Mouse (Mus musculus) retina, adult 2 months (tissue): Measurements from ENCODE around the gene Slc26a9.

ENCODE experiments used
- DNase-seq: peaks from one replicate; pipeline ENCODE4 v3.0.0-alpha.2; 2012; ENCODE audit warnings: low read depth, low spot score

The Slc26a9 gene

DNA sequence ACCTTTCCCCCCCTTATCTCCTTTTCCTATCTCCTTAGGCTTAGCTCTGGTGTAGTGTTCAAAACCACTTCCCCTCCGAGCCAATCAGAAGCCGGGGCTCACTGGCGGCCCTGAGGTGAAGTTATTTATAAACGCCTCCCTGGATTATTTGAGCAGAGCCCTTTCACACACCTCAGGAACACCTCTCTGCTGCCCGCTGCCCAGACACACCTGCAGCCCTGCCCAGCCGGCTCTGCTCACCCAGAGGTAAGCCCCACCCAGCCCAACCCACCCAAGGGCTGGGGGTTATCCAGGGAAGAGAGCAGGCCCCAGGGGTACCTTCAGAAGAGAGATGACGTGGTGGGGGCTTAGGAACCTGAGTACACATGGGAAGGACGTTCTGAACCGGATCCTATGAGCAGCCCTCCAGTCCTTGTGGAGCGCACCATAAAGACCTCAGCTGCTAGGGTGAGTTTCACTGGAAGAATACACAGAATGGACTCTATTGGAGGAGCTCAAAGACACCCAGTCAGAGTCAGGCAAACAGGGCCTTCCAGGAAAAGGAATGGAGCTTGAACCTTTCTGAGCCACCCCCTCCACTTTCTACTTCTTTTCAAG, at the start of gene Slc26a9:
Gene Slc26a9 (plus strand): TSS at position 155 of the 597 bp plus-strand sequence.
- DNase-seq, result no peak

DNA sequence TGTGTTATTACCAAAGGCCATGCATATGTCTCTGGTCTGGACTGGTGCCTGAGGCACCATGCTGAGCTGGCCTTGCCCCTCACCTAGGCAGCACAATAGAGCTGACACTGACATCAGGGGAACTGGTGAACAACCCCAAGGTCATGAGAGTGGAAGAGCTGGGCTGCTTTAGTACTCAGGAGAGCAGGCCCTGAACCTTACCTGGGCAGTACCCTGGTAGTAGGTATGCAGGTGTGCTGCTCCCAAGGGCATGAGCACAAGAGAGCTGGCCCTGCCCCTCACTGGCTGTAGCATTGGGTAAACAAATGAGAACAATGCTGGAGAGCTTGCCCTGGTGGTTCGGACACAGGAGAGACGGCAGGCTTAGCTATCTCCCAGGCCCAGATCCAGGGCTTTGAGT, 48.5 kb upstream of the Slc26a9 start:
- no peak for DNase-seq

DNA sequence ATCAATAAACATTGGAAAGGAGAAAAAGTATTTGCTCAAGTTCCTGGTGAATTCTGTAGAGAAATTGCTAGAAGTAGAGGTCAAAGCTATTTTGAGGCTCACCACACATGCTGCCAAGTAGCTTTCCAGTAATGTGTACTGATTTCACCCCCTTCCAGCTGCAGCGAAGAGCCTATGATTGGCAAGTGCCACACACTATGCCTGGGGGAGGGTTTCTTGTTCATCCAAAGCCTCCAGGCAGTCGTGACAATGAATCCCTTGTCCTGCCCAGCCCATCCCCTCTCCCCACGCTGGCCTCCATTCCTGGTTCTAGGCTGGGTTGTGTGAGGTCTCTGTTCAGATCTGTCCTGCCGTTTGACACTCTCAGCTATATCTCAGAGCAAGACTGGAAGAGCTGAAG, 47.5 kb upstream of the Slc26a9 start:
- no peak for DNase-seq

- no peak for DNase-seq
Measured at GRCm38 (mm10) chr1:131698770-131699169, 45.1 kb upstream of the Slc26a9 start.

GRCm38 (mm10) chr1:131699642-131700041, 44.2 kb upstream of the Slc26a9 start:
- no peak for DNase-seq

GRCm38 (mm10) chr1:131700447-131700846, 43.4 kb upstream of the Slc26a9 start:
- DNase-seq, result no peak

GRCm38 (mm10) chr1:131701391-131701790, 42.4 kb upstream of the Slc26a9 start:
- DNase-seq, result no peak

GRCm38 (mm10) chr1:131702094-131702766, 41.6 kb upstream of the Slc26a9 start:
- no peak for DNase-seq

- no peak for DNase-seq
Measured at GRCm38 (mm10) chr1:131703482-131703881, 40.3 kb upstream of the Slc26a9 start.

DNA sequence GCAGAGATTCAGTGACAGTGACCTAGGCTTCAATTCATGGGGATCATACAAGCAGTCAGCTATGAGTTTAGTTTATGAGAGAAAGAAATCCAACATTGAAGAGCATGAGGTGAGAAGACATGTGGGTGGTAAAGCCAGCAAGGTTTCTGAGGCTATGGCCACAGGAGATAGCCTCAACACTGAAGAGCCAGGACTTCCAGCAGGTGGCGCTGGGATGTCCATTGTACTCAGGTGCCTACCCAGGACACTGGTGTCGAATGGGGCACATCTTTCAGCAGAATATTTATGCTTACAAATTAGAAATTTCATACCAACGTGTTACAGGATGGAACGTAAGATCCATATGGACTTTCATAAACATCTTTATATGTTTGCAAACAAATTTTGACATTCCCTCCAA, 35.5 kb upstream of the Slc26a9 start:
- peak; percentile 36 for DNase-seq

- no peak for DNase-seq
Measured at GRCm38 (mm10) chr1:131711518-131711917, 32.3 kb upstream of the Slc26a9 start.

- peak; percentile 50 for DNase-seq
Measured at GRCm38 (mm10) chr1:131712386-131712785, 31.4 kb upstream of the Slc26a9 start.

GRCm38 (mm10) chr1:131714388-131715337, 29.2 kb upstream of the Slc26a9 start:
- no peak for DNase-seq

DNA sequence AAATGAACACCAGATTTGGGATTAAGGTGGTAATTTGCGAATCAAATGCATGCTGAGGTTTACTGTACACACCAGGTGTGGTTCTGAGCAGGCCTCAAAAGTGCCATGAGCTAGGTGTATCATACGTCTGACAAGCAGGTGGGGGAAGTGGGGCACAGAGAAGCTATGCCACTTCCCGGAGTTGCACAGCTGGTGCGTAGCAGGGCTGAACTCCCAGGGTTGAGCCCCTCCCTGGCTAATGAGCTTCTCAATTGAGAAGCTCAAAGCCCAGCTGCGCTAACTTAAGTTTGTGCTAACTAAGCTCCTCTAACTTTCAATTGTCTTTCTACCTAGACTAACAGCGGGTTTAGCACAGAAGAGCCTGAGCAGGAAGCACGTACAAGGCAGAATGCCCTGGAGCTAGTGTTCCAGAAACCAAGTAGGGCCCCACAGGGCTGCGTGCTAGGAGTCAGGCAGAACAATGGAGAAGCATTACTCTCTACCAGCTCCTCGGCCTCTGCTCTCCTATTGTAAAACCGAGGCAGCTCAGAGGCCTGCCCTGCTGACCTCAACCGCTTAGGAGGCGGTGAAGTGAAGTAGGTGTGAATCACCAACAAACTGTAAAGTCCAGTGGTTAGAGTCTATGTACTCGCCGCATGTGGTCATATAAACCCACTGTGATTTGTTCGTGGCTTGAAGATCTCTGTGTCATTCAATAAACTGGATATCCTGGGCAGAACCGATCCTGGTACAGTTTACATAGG, 24.7 kb upstream of the Slc26a9 start:
- DNase-seq, result no peak

GRCm38 (mm10) chr1:131721989-131722388, 21.8 kb upstream of the Slc26a9 start:
- no peak for DNase-seq

- no peak for DNase-seq
Measured at GRCm38 (mm10) chr1:131723549-131723948, 20.3 kb upstream of the Slc26a9 start.

- no peak for DNase-seq
Measured at GRCm38 (mm10) chr1:131726586-131726985, 17.2 kb upstream of the Slc26a9 start.

GRCm38 (mm10) chr1:131730639-131731437, 13.0 kb upstream of the Slc26a9 start:
- DNase-seq, result no peak

DNA sequence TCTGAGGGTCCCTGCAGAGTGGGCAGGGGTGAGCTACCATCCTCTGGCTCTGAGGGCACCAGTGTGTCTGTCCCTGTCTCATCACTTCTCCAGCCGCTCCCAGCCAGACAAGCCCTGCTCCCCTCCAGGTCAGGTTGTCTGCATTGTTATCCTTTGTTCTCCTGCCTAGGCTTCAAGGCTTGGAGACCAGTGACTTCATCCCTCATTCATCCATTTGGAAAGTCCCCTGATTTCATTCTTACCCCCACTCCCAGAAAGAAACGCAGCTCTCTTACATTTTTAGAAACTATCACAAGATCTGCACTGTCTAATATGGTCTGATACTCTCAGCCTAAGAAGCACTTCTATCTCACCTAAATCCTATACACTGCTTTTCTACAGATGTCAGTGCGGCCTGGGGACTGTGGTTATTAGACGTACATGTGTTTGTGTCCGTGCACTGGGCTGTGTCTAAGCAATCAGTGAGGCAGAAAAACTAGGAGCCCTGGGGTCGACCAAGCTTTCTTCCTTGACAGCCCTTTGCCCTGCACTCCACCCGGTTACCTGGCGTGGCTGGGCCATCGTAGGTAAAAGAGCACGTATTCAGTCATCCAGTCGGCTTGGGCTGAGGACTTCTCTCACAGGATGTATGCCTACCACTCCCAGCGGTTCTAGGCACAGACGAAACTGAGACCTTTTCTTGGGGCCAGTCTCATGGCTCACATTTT, 10.2 kb upstream of the Slc26a9 start:
- no peak for DNase-seq

GRCm38 (mm10) chr1:131734657-131735273, 9.1 kb upstream of the Slc26a9 start:
- no peak for DNase-seq
